In genomic region chr8:120777184-120777583, GRCm38 (mm10) we compare ENCODE assay signal across 19 mouse cellular contexts.
"Had no signal": no experiment of that assay in that cellular context is flagged by ENCODE, and none has a peak within 500 bp of the region (broad histone marks: within the 10 kb centered on the region; RNA-seq: fewer than 3 reads in every experiment).

No protein-coding gene starts in this region.

- ATAC-seq: midbrain, embryonic 13.5 days; midbrain, embryonic 15.5 days had no signal

- H3K4me3 ChIP-seq: megakaryocyte, embryonic 14.5 days; midbrain, embryonic 13.5 days; midbrain, embryonic 15.5 days; neural tube, embryonic 12.5 days; stomach, embryonic 15.5 days had no signal

- H3K4me1 ChIP-seq: midbrain, embryonic 13.5 days; midbrain, embryonic 15.5 days had no signal

- H3K36me3 ChIP-seq: midbrain, embryonic 13.5 days; midbrain, embryonic 15.5 days; neural tube, embryonic 12.5 days; stomach, embryonic 15.5 days had no signal

- DNase-seq: lung, adult 18-20 months; lung, postnatal 10 days; lung, postnatal 4 days; retina, postnatal 1 day; right cerebral cortex, adult 18-20 months; right cerebral cortex, postnatal 25 days; right cerebral cortex, postnatal 4 days; thymus, adult 2 months; thymus, postnatal 25 days; thymus, postnatal 4 days had no signal

- H3K27ac ChIP-seq: liver, embryonic 14.5 days; midbrain, embryonic 13.5 days; midbrain, embryonic 15.5 days; neural tube, embryonic 12.5 days; stomach, embryonic 15.5 days; stomach, postnatal 0 days had no signal

- H3K4me2 ChIP-seq: lung, embryonic 14.5 days; midbrain, embryonic 11.5 days; midbrain, embryonic 13.5 days; midbrain, embryonic 15.5 days; neural tube, embryonic 12.5 days; stomach, embryonic 15.5 days had no signal

- H3K27me3 ChIP-seq: stomach, embryonic 15.5 days had no signal

- H3K9me3 ChIP-seq: megakaryocyte, embryonic 14.5 days; midbrain, embryonic 13.5 days; midbrain, embryonic 15.5 days; neural tube, embryonic 12.5 days; stomach, embryonic 15.5 days had no signal

- H3K9ac ChIP-seq: liver, embryonic 14.5 days; lung, embryonic 14.5 days; midbrain, embryonic 13.5 days; midbrain, embryonic 15.5 days; neural tube, embryonic 12.5 days; stomach, embryonic 15.5 days had no signal
